Mouse (Mus musculus) megakaryocyte, embryonic 14.5 days (primary cell): ENCODE measurements at regions not wholly inside any gene's neighbourhood (a gene's known extent, or its start where the extent isn't known, plus 50 kb on each side); places are given as distances from the start of the nearest gene placed in this dataset.

Source experiments
- H3K27me3 ChIP-seq: replicated peaks from 2 replicates; pipeline ENCODE3; 2012; ENCODE audit warnings: inconsistent platforms
- H3K36me3 ChIP-seq: replicated peaks from 2 replicates; pipeline ENCODE3; 2012; ENCODE audit warnings: low read length, inconsistent platforms, mixed read lengths
- H3K4me1 ChIP-seq: 2 replicates; pipeline ENCODE4 v1.6.1; 2012; ENCODE audit warnings: inconsistent platforms
- H3K4me3 ChIP-seq: replicated peaks from 2 replicates; pipeline ENCODE3; 2012; ENCODE audit warnings: moderate library complexity, mild to moderate bottlenecking, inconsistent platforms
- H3K9me3 ChIP-seq: 2 replicates; pipeline ENCODE4 v1.6.1; 2012; ENCODE audit warnings: inconsistent platforms
- FLI1 ChIP-seq: IDR thresholded peaks from 2 replicates; pipeline ENCODE4 v1.6.1; 2012; ENCODE audit warnings: low read length, inconsistent platforms, mixed read lengths
- GATA1 ChIP-seq: IDR thresholded peaks from 3 replicates; pipeline ENCODE4 v1.6.1; 2012; ENCODE audit warnings: mixed read lengths, low read length, inconsistent platforms, borderline replicate concordance

DNA sequence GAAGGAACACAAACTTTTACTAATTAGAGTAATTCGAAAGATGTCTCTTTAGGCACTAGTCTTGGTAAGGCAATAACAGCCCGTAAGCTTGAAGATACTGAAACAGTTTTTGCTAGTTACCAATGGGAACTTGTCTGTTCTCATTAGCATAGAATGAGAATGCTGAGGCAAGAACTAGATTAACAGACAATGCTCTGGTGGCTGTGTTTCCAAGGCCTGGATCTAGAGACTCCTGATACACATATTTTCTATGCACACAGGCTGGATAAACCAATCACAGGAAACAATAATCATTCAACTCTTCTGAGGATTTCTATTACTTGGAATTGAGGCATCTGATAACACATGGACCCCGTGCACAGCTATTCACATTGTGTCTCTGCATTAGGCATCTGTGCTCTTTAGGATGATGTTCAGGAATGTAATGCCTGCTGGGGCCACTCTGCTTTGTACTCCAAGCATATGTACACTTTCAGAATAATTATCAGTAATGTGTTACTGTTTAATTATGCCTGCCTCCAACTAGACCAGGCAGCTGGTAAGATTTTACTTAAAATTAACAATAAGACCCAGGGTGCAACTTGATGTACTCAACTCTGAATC lies 1377.2 kb downstream of the Slc22a22 start:
- TF ChIP-seq FLI1 (no peak), GATA1 (no peak)
- no peaks in the 10 kb centered on the region for H3K27me3 ChIP-seq
- H3K4me3 ChIP-seq: no peak overlapping the region
- no peaks in the 10 kb centered on the region for H3K4me1 ChIP-seq
- H3K36me3 ChIP-seq: no peaks in the 10 kb centered on the region
- no peaks in the 10 kb centered on the region for H3K9me3 ChIP-seq

DNA sequence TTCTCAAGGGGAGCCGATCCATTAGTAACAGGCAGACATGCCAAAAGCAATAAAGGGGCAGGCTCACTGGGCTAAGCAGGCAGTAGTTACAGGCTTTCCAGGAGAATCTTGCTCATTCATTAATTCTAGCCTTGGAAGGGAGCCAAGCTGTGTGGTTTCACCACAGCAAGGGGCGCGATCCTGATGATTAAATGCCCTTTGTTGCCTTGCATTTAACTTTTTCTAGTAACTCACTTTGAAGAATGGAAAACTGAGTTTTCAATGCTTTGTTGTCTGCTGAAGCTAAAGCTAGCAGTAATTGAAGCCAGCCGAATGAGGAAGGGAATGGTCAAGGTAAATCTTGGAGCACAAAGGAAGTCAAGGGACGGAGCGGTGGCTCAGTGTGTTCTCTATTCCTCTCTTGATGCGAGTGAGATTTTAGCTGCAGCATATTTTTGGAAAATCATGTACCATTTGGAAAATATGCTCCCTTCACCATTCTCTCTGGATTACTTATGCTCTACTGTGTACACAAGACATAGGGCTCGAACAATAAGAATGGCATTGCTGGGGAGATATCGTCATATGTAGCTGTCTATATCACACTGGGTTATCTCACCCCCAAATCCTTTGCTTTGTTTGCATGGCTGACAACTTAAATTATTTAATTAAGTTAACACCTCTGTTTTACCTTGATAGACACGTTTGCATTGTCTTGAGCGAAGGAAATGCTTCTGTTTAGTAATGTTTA lies 1399.4 kb downstream of the Slc22a22 start:
- TF ChIP-seq GATA1 (no peak), FLI1 (no peak)
- H3K4me3 ChIP-seq: no peak overlapping the region
- H3K27me3 ChIP-seq: no peaks in the 10 kb centered on the region
- H3K36me3 ChIP-seq: no peaks in the 10 kb centered on the region
- no peaks in the 10 kb centered on the region for H3K9me3 ChIP-seq
- H3K4me1 ChIP-seq: no peaks in the 10 kb centered on the region

DNA sequence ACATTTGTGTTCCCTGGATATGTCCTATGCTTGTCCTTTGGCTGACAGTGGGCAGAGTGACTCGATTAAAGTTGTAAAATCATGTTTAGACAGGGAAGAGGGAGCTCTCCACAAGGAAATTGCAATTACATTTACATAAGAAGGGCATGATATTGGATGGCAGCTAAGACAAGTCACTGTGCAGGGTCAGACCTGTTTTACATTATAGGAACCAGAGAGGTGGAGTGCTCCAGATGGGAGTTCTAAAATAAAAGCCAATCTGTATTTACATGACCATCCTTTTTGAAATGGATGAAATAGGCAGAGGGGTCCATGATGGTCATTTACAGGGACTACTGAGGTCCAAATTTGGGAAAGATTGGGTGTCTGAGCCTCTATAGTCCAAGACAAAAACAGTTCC lies 1400.3 kb downstream of the Slc22a22 start:
- H3K9me3 ChIP-seq: no peaks in the 10 kb centered on the region
- no peak overlapping the region for H3K4me3 ChIP-seq
- no peaks in the 10 kb centered on the region for H3K36me3 ChIP-seq
- H3K4me1 ChIP-seq: no peaks in the 10 kb centered on the region
- TF ChIP-seq GATA1: no peak
- no peaks in the 10 kb centered on the region for H3K27me3 ChIP-seq

DNA sequence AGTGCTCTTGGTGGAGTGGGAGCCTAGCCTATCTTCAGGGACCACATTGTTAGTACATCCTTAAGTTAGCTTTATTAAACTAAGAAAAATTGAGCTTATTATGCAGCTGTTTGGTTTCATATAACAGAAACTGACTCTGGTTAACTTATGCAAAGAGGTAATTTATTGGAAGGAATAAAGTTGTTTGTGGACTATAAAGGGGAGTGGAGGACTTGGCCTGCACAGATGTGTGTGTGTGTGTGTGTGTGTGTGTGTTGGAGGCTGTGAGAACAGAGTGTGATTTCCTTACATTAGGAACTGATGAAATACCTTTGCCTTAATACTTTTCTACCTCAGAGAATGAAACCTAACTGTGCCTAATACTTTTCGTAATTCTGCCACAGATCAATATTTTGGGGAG lies 1400.7 kb downstream of the Slc22a22 start:
- Histone ChIP-seq H3K4me1 (no peaks in the 10 kb centered on the region), H3K36me3 (no peaks in the 10 kb centered on the region), H3K9me3 (no peaks in the 10 kb centered on the region), H3K4me3 (no peak overlapping the region), H3K27me3 (no peaks in the 10 kb centered on the region)
- TF ChIP-seq GATA1 (no peak), FLI1 (no peak)

DNA sequence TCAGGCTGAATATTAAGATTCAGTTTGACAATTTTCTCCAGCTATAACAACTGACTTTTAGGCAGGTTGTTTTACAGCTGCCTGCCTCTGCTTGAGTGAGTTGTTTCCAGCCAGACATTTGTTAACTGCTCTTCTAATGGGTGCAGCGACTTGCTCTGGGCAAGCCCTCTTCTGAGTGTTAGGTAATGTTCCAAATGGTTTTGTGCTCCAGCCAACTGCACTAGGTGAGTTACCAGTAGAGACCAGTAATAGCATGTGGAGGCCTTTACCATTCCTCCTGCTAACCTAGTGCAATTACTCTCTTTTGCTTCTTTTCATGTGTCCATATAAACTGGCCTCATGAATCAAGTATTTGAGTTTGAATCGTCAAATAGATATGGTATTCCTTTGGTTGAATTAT lies 1407.9 kb downstream of the Slc22a22 start:
- H3K4me1 ChIP-seq: no peaks in the 10 kb centered on the region
- TF ChIP-seq FLI1 (no peak), GATA1 (no peak)

DNA sequence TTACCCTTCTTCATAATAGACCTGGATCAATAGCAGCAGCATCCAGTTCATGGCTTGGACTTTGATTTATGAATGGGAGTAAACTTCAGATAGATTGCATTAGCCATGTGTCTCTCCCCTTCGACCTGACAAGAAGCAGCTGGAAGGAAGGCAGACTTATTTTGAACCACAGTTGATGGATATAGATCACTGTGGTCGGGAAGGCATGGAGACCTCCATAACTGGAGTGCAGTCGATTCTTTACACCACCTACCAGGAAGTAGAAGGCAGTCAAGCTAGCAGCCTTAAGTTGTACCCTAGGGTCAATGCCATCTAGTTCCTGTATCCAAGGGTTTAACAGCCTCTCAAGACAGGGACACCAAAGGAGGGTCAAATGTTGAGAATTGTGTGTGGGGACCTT lies 1410.2 kb downstream of the Slc22a22 start:
- H3K9me3 ChIP-seq: no peaks in the 10 kb centered on the region
- no peaks in the 10 kb centered on the region for H3K4me1 ChIP-seq
- no peaks in the 10 kb centered on the region for H3K36me3 ChIP-seq
- TF ChIP-seq FLI1 (no peak), GATA1 (no peak)
- peaks cover 5% of the 10 kb centered on the region for H3K27me3 ChIP-seq
- H3K4me3 ChIP-seq: no peak overlapping the region

More for the DNA sequence above, 1407.9 kb downstream of the Slc22a22 start:
- Histone ChIP-seq H3K4me3 (no peak overlapping the region), H3K9me3 (no peaks in the 10 kb centered on the region), H3K27me3 (peaks cover 5% of the 10 kb centered on the region), H3K36me3 (no peaks in the 10 kb centered on the region)

DNA sequence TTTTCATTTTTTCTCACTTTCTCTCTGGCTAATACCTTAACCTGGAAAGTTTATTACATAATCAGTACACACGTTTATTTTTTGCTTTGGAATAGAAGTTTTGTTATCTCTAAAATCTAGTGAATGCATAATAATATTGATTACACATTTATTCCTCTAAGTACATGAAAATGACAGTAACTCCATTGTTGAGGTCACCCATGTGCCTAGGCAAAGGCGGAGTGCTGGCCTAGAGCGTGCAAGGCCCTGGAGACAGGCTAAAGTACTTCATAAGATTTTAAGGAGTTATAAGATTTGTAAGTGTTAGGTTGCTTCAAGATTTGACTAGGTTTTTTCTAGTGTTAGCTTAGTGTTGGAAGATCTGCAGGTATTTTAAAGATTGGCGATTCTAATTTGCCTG lies 1410.9 kb downstream of the Slc22a22 start:
- H3K9me3 ChIP-seq: no peaks in the 10 kb centered on the region
- no peak for TF ChIP-seq FLI1
- no peaks in the 10 kb centered on the region for H3K4me1 ChIP-seq
- no peaks in the 10 kb centered on the region for H3K36me3 ChIP-seq
- peaks cover 5% of the 10 kb centered on the region for H3K27me3 ChIP-seq
- H3K4me3 ChIP-seq: no peak overlapping the region

DNA sequence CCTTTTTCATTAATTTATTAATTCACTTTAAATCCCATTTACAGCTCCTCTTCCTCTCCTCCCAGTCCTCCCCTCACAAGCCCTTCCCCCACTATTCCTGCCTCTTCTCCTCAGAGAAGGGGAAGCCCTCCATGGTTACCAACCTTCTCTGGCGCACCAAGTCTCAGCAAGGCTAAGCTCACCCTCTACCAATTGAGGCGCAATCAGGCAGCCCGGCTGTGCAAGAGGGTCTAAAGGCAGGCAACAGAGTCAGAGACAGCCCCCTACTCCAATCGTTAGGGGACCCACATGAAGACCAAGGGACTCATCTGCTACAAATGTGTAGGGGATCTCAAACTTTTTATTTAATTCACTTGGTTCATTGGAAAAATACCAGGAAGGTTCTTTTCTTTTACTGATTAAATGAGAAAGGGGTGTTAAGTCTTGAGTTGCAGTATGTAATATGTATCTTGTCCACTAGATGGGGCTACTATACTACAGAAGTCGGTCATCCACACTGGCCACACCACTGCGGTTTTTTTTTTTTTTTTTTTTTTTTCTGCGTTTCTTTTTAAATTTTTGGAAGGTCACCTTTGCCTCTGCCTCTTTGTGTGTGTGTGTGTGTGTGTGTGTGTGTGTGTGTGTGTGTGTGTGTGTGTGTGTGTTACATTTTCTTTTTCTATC lies 1411.4 kb downstream of the Slc22a22 start:
- Histone ChIP-seq H3K27me3 (peaks cover 5% of the 10 kb centered on the region), H3K9me3 (no peaks in the 10 kb centered on the region), H3K4me1 (no peaks in the 10 kb centered on the region), H3K36me3 (no peaks in the 10 kb centered on the region), H3K4me3 (no peak overlapping the region)
- no peak for TF ChIP-seq GATA1
- TF ChIP-seq FLI1: no peak

DNA sequence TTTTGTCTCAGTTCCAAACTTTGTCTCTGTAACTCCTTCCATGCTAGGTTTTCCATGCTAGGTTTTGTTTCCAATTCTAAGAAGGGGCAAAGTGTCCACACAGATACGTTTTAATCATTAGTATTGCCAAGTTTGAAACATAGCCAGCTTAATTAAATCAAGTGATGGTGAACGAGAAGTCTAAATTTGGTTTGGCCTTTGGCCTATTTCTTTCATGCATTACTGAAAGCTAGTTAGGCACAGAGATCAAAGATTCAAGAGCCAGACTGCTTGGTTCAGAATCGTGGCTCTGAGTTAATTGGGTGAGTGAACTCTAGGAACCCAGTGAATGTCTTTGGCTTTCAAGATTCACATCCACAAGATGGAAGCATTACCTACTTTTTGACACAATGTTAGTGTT lies 1414.8 kb downstream of the Slc22a22 start:
- peaks cover 5% of the 10 kb centered on the region for H3K27me3 ChIP-seq
- no peak overlapping the region for H3K4me3 ChIP-seq
- H3K36me3 ChIP-seq: no peaks in the 10 kb centered on the region
- TF ChIP-seq GATA1 (no peak), FLI1 (no peak)
- H3K9me3 ChIP-seq: no peaks in the 10 kb centered on the region
- no peaks in the 10 kb centered on the region for H3K4me1 ChIP-seq

DNA sequence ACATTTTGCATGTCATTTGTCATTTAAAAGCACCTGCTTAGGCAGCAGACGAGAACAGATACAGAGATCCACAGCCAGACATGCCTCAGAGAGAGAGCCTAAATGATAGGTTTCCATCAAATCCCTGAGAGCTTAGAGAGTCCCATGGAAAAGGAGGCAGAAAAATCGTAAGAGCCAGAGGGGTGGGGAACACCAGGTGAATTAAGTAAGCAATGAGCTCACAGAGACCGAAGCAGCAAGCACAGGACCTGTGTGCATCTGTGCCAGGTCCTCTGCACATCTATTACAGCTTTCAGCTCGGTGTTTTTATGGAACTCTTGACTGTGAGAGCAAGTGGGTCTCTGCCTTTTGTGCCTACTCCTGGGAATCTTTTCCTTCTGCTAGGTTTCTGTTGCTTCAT lies 1416.1 kb downstream of the Slc22a22 start:
- no peaks in the 10 kb centered on the region for H3K36me3 ChIP-seq
- no peak overlapping the region for H3K4me3 ChIP-seq
- no peaks in the 10 kb centered on the region for H3K27me3 ChIP-seq
- no peaks in the 10 kb centered on the region for H3K4me1 ChIP-seq
- no peaks in the 10 kb centered on the region for H3K9me3 ChIP-seq
- TF ChIP-seq FLI1 (no peak), GATA1 (no peak)
